Mouse (Mus musculus): ENCODE measurements around the gene Rdh11.

Rdh11 gene

GRCm38 (mm10) chr12:79138999-79139398 lies 53.1 kb downstream of the Rdh11 start:
- no peak for DNase-seq

- DNase-seq = no peak
These were observed 55.1 kb downstream of the Rdh11 start for GRCm38 (mm10) chr12:79136949-79137348.

GRCm38 (mm10) chr12:79135105-79135504 lies 57.0 kb downstream of the Rdh11 start:
- DNase-seq = no peak

GRCm38 (mm10) chr12:79134676-79135075 lies 57.4 kb downstream of the Rdh11 start:
- no peak for DNase-seq

GRCm38 (mm10) chr12:79131706-79132460 lies 60.2 kb downstream of the Rdh11 start:
- no peak for DNase-seq

GRCm38 (mm10) chr12:79131178-79131675 lies 60.9 kb downstream of the Rdh11 start:
- peak; percentile 27 for DNase-seq

GRCm38 (mm10) chr12:79130299-79131177 lies 61.6 kb downstream of the Rdh11 start, which contains the start of gene Arg2:
Gene Arg2 (plus strand): TSS chr12:79130777.
- DNase-seq = peak; percentile 85

Measured in retina, postnatal 1 day (tissue).